Mouse (Mus musculus): ENCODE measurements around the gene Ctr9. TPM values are rescaled to one million over a fixed set of nuclear protein-coding genes. Genes with fewer than 3 reads are reported as not detected.

The Ctr9 gene
- total RNA-seq, 2 experiments from 2014 or later = 37.1 to 39.5 TPM

DNA sequence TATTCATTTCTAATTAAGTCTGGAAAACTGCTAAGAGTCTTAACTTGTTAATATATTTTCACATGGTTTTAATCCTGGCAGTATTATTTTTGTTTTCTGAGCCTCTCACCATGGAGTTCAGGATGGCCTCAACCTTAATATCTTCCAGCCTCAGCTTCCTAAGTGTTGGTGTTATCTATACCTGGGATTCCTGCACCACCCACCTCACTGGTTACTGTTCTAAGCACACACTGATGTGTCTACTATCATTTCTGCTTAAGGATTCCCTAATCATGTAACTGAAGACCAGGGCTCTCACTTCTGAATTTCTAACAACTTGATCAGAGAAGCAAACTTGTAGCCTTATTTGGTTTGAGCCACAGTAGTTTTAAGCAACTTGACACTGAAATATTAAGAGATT lies 56.4 kb downstream of the Ctr9 start:
- no peak for DNase-seq (ENCODE audit: low spot score in 2 of 2)

DNA sequence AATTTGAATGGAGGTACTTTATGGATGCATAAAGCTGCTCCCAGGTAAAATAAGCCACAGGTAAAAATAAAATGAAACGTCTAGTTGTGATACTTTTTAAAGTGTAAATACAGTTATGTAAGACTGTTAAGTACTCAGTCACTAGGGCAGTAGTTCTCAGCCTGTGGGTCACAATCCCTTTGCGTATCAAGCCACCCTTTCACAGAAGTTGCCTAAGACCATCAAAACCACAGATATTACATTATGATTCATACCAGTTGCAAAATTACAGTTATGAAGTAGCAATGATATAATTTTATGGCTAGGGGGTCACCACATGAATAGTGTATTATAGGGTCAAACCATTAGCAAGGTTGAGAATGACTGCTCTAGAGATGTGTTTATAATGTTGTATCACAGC lies 66.4 kb downstream of the Ctr9 start:
- DNase-seq (ENCODE audit: low spot score in 2 of 2) = no peak

DNA sequence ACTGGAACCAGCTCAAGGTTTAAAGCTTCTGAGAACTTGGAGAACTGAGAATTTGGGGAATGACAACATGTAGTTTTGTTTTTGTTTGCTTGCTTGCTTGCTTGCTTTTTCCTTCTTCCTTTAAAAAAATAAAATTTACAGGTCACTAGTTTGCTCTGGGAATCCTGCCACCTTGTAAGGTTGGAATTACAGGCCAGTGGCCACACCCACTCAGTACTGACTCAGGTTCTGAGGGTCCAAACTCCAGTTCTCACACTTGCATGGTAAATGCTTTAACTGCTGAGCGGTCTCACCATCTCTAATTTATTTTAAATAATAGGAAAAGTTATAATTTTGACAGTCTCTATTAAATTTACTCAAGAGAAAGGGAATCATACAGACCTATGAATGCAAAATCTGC lies 69.4 kb downstream of the Ctr9 start:
- DNase-seq (ENCODE audit: low spot score in 2 of 2) = no peak

Other genes starting within 250 kb of the Ctr9 start
- gene Rnf141, start 184.5 kb upstream of the Ctr9 start, total RNA-seq (2021) = 10 to 100 TPM; 76.2 to 85.0 TPM
- gene Lyve1, start 165.7 kb upstream of the Ctr9 start, total RNA-seq (2021) = 1 to 10 TPM; 1.5 to 1.6 TPM
- 1 to 10 TPM; 2.7 to 3.3 TPM for gene Mrvi1, start 46.5 kb upstream of the Ctr9 start, total RNA-seq (2021)
- 100 to 1,000 TPM; 615 to 634 TPM for gene Eif4g2, start 54.1 kb downstream of the Ctr9 start, total RNA-seq (2021)